Mouse (Mus musculus): Measurements from ENCODE around the gene Tnip1.

Tnip1 gene

DNA sequence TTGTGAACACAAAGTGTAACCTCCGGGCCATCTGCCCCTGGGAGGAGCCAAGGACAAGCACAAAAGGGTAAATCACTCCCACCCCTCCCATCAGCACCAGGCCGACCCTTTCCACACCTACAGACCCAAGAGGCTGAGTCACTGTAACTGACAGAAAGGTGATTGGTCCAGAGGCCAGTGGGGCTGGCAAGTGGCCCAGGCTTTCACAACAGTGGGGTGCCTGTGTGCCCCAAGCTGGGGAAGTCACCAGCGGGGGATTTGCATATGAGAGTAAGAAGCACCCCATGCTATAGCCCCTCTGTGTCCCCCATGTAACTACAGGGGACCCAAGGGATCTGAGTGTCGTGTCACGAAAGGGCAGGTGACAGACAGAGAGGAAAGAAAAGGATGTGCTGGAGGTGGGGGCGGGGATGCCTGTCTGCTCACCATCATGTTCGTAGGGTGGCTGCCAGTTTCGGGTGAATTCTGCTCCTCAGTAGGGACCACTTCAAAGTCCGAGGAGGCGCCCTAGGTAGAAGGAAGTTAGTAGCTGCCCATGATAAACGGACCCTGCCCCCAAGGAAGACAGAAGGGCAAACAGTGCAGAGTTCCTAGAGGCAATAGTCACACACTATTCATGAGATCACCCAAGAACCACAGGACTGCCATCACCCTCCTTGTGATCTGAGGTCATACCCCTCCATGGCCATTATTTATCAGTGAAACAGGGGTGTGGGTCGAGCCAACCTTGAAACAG lies 26.5 kb downstream of the Tnip1 start:
- ATAC-seq (ENCODE audit: insufficient number of reproducible peaks, low FRiP score, low TSS enrichment), result no peak

- ATAC-seq (ENCODE audit: insufficient number of reproducible peaks, low FRiP score, low TSS enrichment), result no peak
Observed at GRCm38 (mm10) chr11:54934198-54934597, 28.5 kb downstream of the Tnip1 start.

DNA sequence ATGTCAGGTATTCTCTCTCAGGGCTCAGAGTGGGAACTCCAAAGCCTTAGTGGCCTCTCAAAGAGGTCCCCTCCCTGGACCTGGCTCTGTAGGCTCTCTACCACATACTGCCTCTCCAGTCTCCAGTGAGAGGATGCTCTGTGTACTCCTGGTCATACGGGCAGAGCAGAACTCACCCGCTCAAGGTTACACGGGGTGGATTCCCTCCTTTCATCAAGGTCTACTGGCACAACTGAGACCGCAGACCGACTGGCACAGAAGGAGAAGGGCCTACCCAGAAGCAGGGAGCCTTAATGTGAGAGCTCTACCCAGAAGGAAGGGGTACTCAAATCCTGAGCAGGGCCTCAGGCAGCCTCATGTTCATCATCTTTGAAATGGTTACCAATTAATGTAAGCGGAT lies 30.2 kb downstream of the Tnip1 start:
- ATAC-seq (ENCODE audit: insufficient number of reproducible peaks, low FRiP score, low TSS enrichment), result no peak

GRCm38 (mm10) chr11:54931405-54932093 lies 31.2 kb downstream of the Tnip1 start:
- ATAC-seq (ENCODE audit: insufficient number of reproducible peaks, low FRiP score, low TSS enrichment), result no peak

GRCm38 (mm10) chr11:54930318-54930979 lies 32.3 kb downstream of the Tnip1 start:
- ATAC-seq (ENCODE audit: insufficient number of reproducible peaks, low FRiP score, low TSS enrichment), result peak; percentile 53; the same call in 1 of the 2 replicates

GRCm38 (mm10) chr11:54929744-54930143 lies 33.0 kb downstream of the Tnip1 start:
- no peak for ATAC-seq (ENCODE audit: insufficient number of reproducible peaks, low FRiP score, low TSS enrichment)

GRCm38 (mm10) chr11:54929290-54929689 lies 33.4 kb downstream of the Tnip1 start:
- ATAC-seq (ENCODE audit: insufficient number of reproducible peaks, low FRiP score, low TSS enrichment), result no peak

DNA sequence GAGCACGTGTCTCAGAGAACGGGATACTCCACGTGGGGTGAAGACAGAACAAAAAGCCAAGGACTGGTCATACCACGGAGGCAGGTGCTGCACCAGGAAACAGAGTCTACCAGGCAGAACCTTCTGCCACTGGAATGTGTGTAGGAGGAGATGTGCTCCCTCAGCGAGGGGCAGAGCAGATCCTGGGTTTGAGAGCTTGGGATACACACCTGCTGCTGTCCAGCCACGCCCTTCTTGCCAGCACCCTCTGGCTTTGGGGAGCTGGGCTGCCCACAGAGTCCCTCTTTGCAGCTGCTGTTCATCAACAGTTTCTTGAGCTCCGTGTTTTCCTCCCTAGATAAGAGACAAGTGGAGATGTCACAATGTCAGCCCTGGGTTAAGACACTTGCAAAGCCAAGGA lies 33.8 kb downstream of the Tnip1 start:
- ATAC-seq (ENCODE audit: insufficient number of reproducible peaks, low FRiP score, low TSS enrichment), result no peak

DNA sequence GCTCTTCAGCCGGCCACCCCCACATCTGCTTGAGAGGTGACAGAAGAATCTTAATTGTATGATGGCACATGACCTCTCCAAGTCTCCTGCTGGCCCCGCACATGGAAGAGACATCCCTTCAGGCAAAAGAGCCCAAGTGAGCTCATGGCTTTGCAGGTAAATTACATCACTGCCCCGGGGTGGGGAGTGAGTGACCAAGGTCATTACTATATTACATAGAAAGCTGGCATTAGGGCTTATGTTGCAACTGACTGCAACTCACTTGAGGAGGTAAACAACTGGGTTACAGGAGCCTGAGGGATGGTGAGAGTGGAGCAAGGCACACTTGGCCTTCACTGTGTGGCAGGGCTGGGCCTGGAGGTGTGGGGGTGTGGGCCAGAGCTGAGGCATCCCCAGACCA lies 34.5 kb downstream of the Tnip1 start:
- ATAC-seq (ENCODE audit: insufficient number of reproducible peaks, low FRiP score, low TSS enrichment), result no peak

GRCm38 (mm10) chr11:54927346-54928140 lies 35.2 kb downstream of the Tnip1 start:
- no peak for ATAC-seq (ENCODE audit: insufficient number of reproducible peaks, low FRiP score, low TSS enrichment)

DNA sequence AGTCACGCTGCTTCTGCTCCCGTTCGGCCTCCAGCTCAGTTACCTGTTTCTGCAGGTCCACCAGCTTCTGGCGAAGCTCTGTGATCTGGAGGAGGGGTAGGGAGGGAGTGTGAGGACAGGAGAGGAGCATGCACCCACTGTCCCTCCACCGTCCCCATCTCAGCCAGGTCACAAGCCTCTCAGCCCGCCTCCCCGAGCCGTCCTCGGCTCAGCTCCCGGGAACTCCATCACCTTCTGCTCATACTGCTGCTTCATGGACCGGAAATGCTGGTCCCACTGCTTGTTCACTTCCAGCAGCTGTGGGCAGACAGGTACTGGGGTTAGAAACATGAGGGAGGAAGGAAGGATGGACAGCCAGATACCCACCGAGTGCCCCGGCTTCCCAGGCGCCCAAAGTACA lies 38.6 kb downstream of the Tnip1 start:
- ATAC-seq (ENCODE audit: insufficient number of reproducible peaks, low FRiP score, low TSS enrichment), result no peak

- ATAC-seq (ENCODE audit: insufficient number of reproducible peaks, low FRiP score, low TSS enrichment), result no peak
Observed at GRCm38 (mm10) chr11:54922488-54922887, 40.2 kb downstream of the Tnip1 start.

DNA sequence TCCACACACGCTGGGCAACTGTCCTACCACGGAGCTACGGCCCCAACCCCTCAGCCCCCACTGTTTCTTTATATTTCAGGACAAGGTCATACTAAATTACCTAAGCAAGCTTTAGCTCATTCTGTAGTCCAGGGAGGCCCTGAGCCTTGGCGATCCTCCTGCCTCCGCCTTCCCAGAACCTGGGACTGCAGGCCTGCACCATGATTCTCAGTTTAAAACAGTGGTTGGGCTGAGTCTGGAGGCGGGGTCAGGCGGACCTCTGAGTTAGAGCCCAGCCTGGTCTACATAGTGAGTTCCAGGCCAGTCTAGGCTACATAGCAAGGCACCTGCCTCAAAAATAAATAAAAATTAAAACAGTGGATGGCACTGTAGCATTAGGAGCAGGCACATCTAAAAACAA lies 40.9 kb downstream of the Tnip1 start:
- no peak for ATAC-seq (ENCODE audit: insufficient number of reproducible peaks, low FRiP score, low TSS enrichment)

- ATAC-seq (ENCODE audit: insufficient number of reproducible peaks, low FRiP score, low TSS enrichment), result no peak
Observed at GRCm38 (mm10) chr11:54920973-54921580, 41.6 kb downstream of the Tnip1 start.

- no peak for ATAC-seq (ENCODE audit: insufficient number of reproducible peaks, low FRiP score, low TSS enrichment)
Observed at GRCm38 (mm10) chr11:54920127-54920972, 42.4 kb downstream of the Tnip1 start.

DNA sequence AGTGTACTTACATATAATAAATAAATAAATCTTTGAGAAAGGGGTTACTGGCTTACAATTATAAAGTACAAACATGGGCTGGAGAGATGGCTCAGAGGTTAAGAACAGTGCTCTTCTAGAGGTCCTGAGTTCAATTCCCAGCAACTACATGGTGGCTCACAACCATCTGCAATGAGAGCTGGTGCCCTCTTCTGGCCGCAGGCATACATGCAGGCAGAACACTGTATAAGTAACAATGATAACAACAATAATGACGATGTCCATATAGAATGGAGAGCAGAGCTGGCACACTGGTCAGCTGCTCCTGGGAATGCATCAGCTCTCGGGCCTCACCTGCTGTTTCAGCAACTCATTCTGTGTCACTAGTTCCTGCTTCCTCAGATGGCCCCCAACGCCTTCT lies 44.4 kb downstream of the Tnip1 start:
- ATAC-seq (ENCODE audit: insufficient number of reproducible peaks, low FRiP score, low TSS enrichment), result no peak

DNA sequence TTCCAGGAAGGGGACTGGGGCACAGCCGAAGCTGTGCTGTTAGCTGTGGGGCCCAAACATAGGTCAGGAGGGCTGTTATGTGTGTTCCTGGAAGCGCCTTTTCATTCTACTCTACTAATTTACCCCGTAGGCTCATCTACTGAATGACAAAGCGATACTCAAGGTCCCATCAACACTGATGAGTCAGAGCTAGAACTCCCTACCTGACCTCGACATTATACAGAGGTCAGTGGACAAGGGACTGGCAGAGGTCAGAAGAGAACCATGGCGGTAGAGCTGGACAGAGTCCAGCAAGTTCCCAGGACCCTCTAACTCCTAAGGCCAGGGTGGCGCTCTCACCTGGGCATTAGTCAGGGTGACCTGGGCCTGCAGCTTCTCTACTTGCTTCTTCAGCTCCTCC lies 45.3 kb downstream of the Tnip1 start:
- ATAC-seq (ENCODE audit: insufficient number of reproducible peaks, low FRiP score, low TSS enrichment), result no peak

GRCm38 (mm10) chr11:54913841-54914240 lies 48.9 kb downstream of the Tnip1 start:
- ATAC-seq (ENCODE audit: insufficient number of reproducible peaks, low FRiP score, low TSS enrichment), result no peak

- no peak for ATAC-seq (ENCODE audit: insufficient number of reproducible peaks, low FRiP score, low TSS enrichment)
Observed at GRCm38 (mm10) chr11:54912503-54913316, 50.0 kb downstream of the Tnip1 start.

All from cerebellum, adult (tissue).